Mouse (Mus musculus) sigmoid colon, adult 10 weeks (tissue): ENCODE measurements around the gene Prl4a1. TPM values are rescaled to one million over a fixed set of nuclear protein-coding genes. Genes with fewer than 3 reads are reported as not detected.

Source experiments
- polyA plus RNA-seq: library from polyadenylated mRNA; stranded (reverse); fragments of 350-450 nt; fragmentation: Illumina TruSeq; extraction: RNeasy Lipid Tissue Mini Kit (QIAGEN cat#74804); gene quantifications from one replicate; pipeline ENCODE4 v1.2.3, GENCODE M21; 2014; ENCODE audit warnings: low read depth, low replicate concordance

The Prl4a1 gene
- not detected for polyA plus RNA-seq

DNA sequence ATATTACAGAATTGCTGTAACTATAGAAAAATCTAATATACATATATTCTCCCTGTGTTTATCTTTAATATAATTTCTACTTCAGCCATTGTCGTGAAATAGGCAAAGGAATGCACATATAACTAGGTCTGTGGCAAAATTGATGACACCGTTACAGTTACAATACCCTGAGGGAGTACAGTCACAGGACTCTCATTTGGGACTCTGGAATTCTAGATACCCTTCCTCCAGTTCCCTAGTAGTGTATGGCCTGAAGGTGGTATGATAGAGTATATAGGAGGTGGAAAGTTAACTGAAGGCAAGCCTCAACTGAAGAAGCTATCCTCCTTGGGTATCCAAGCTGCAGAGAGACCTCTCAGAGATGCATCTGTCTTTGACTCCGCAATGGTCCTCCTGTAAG, at the start of gene Prl4a1:
Prl4a1 (plus strand) TSS at position 301 of the 400 bp plus-strand sequence.

Other genes with a start within 250 kb of the Prl4a1 start
- not detected for gene Prl7c1, start 235.4 kb upstream of the Prl4a1 start, polyA plus RNA-seq
- gene Prl2a1, start 214.6 kb upstream of the Prl4a1 start, polyA plus RNA-seq, result not detected
- gene Prl2c1, start 166.9 kb upstream of the Prl4a1 start, polyA plus RNA-seq, result not detected
- gene Prl5a1, start 126.3 kb downstream of the Prl4a1 start, polyA plus RNA-seq, result not detected
- gene Gm11361, start 241.3 kb downstream of the Prl4a1 start, polyA plus RNA-seq, result not detected